Mouse (Mus musculus) CD4-positive, CD25-positive, alpha-beta regulatory T cell, adult 9 weeks (primary cell): ENCODE measurements around the gene Ndrg4. TPM values are rescaled to one million over a fixed set of nuclear protein-coding genes. Genes with fewer than 3 reads are reported as not detected.

Experiments used
- polyA plus RNA-seq: library from polyadenylated mRNA; unstranded; fragments of 100-300 nt; shearing (Covaris generic); gene quantifications from one replicate; pipeline ENCODE4 v1.2.1, GENCODE M21; 2017

Ndrg4 gene
- 1.8 TPM for polyA plus RNA-seq

GRCm38 (mm10) chr8:95676631-95677030, at the start of gene Ndrg4:
Gene Ndrg4, plus strand, starts transcription at chr8:95676980.

GRCm38 (mm10) chr8:95633262-95634062, 43.3 kb upstream of the Ndrg4 start, which contains the start of gene Gins3:
Gene Gins3, plus strand, starts transcription at chr8:95633453.

GRCm38 (mm10) chr8:95715676-95716531, 39.1 kb downstream of the Ndrg4 start, which contains the start of gene Setd6:
Gene Setd6, plus strand, starts transcription at chr8:95715881.

Other genes with a start within 250 kb of the Ndrg4 start
- 33.1 TPM for gene Cfap20, start 242.1 kb upstream of the Ndrg4 start, polyA plus RNA-seq
- gene Csnk2a2, start 186.9 kb upstream of the Ndrg4 start, polyA plus RNA-seq: 4.5 TPM
- gene Ccdc113, start 142.9 kb upstream of the Ndrg4 start, polyA plus RNA-seq: not detected
- gene Prss54, start 100.6 kb upstream of the Ndrg4 start, polyA plus RNA-seq: not detected
- 14.4 TPM for gene Gins3, start 43.5 kb upstream of the Ndrg4 start, polyA plus RNA-seq
- gene Setd6, start 38.9 kb downstream of the Ndrg4 start, polyA plus RNA-seq: 6.3 TPM
- gene Cnot1, start 130.5 kb downstream of the Ndrg4 start, polyA plus RNA-seq: 164 TPM
- gene Sap18b, start 148.4 kb downstream of the Ndrg4 start, polyA plus RNA-seq: 213 TPM
- 19.6 TPM for gene Slc38a7, start 176.6 kb downstream of the Ndrg4 start, polyA plus RNA-seq
- gene Got2, start 211.6 kb downstream of the Ndrg4 start, polyA plus RNA-seq: 139 TPM